ENCODE assay signal across 9 mouse cellular contexts in the genomic region with DNA sequence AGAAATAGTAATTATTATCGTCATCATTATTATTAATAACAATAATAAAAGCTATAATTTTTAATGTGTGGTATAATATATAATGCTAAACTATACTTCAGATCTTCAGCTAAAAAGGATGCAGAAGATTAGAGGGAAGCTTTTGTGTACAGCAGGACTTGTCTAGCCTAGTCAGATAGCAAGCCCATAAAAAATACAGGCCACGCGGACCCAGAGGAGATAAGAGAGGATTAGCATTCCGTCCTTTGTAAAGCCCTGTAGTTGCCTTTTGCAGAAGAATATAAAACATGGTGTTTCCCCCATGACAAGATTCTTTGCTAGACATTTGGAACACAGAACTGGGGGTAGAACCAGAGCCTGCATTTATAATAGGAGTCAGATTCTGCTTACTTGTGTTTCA.
"Had no signal": no experiment of that assay in that cellular context is flagged by ENCODE, and none has a peak within 500 bp of the region (broad histone marks: within the 10 kb centered on the region; RNA-seq: fewer than 3 reads in every experiment).

No protein-coding gene starts in this region.

- DNase-seq: kidney, postnatal 14 days; left cerebral cortex, postnatal 4 days; lung, adult 18-20 months; thymus, postnatal 4 days had no signal

- H3K9me3 ChIP-seq: limb, embryonic 13.5 days; midbrain, embryonic 12.5 days; neural tube, embryonic 12.5 days had no signal

- H3K9ac ChIP-seq: limb, embryonic 13.5 days; liver, embryonic 14.5 days; midbrain, embryonic 12.5 days; neural tube, embryonic 12.5 days had no signal

- H3K4me2 ChIP-seq: limb, embryonic 13.5 days; midbrain, embryonic 12.5 days; neural tube, embryonic 12.5 days had no signal

- H3K4me1 ChIP-seq: limb, embryonic 13.5 days; neural tube, embryonic 12.5 days had no signal

- H3K27ac ChIP-seq: limb, embryonic 13.5 days; liver, embryonic 14.5 days; neural tube, embryonic 12.5 days; stomach, postnatal 0 days had no signal

- H3K27me3 ChIP-seq: limb, embryonic 13.5 days; midbrain, embryonic 12.5 days; neural tube, embryonic 12.5 days had no signal

- H3K36me3 ChIP-seq: limb, embryonic 13.5 days; midbrain, embryonic 12.5 days; neural tube, embryonic 12.5 days had no signal

- H3K4me3 ChIP-seq: limb, embryonic 13.5 days; midbrain, embryonic 12.5 days; neural tube, embryonic 12.5 days had no signal
